Mouse (Mus musculus) thymus, postnatal 36 days (tissue): Measurements from ENCODE around the gene Dus3l.

Source experiments
- DNase-seq, 2 experiments: peaks; one replicate each; pipeline ENCODE4 v3.0.0; 2022; ENCODE audit warnings: mixed read lengths in 2 of 2

Gene Dus3l

GRCm38 (mm10) chr17:56754271-56755185 is 10.0 kb upstream of the Dus3l start:
- DNase-seq = peak; percentile 26 to 51

DNA sequence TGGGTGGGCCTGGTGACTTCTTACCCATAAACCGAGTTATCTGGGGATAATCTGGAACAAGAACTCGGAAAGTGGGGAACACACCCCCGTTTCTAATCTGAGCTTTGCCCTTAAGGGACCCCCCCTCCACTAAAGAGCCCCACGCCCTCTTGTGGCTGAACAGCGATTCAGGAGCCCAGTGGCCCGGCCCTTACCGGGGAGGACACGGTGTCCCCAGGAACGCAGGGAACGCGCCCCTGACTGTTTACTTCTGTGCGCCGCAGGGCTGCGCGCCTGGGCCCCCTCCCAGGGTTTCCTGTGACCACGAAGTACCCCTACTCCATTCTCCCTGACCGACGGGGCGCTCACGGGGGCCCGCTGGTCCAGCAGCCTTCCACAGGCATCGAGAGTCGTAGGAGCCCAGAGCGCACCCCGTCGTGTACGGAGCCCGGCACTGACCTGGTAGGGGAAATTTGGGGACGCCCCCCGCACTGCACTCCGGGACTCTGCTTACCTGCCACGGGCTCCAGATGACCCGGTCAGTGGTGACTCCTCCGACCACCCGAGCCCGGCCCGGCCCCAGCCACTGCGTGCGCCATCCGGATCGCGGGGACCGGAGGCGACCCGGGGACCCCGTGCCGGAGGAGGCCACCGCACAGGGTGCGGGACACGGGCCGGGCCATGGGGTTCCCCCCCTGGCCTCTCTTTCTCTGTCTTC is 7.7 kb upstream of the Dus3l start:
- DNase-seq = peak; percentile 37 to 48

- peak; percentile 85 to 86 for DNase-seq
Observed at GRCm38 (mm10) chr17:56757416-56758123, 7.0 kb upstream of the Dus3l start, which contains the start of gene Nrtn. TSS of gene Nrtn (minus strand) at chr17:56757530.

GRCm38 (mm10) chr17:56758132-56758531 is 6.4 kb upstream of the Dus3l start:
- DNase-seq = peak; percentile 83 to 86

DNA sequence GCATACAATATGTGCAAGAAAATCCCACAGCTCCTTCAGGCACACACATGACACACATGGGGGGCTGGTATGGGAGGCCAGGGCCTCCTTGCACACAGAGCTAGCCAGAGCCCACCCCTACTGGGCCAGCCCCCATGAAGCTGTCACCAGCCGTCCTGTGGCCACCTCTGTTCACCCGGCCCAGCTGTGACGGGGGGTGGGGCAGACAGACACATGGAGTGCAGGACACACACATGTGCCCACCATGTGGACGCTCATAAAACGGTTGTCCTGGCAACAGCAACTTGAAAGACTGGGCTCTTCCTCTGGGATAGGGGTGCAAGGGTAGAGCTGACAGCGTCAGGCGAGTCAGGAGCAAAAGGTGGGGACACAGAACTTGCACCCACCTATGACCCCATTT is 5.3 kb upstream of the Dus3l start:
- peak in 1 of 2 experiments; percentile 37 for DNase-seq

- DNase-seq = peak in 1 of 2 experiments; percentile 33
Observed at GRCm38 (mm10) chr17:56761077-56761476, 3.5 kb upstream of the Dus3l start.

- peak; percentile 94 to 95 for DNase-seq
Observed at GRCm38 (mm10) chr17:56761991-56762410, 2.6 kb upstream of the Dus3l start.

DNA sequence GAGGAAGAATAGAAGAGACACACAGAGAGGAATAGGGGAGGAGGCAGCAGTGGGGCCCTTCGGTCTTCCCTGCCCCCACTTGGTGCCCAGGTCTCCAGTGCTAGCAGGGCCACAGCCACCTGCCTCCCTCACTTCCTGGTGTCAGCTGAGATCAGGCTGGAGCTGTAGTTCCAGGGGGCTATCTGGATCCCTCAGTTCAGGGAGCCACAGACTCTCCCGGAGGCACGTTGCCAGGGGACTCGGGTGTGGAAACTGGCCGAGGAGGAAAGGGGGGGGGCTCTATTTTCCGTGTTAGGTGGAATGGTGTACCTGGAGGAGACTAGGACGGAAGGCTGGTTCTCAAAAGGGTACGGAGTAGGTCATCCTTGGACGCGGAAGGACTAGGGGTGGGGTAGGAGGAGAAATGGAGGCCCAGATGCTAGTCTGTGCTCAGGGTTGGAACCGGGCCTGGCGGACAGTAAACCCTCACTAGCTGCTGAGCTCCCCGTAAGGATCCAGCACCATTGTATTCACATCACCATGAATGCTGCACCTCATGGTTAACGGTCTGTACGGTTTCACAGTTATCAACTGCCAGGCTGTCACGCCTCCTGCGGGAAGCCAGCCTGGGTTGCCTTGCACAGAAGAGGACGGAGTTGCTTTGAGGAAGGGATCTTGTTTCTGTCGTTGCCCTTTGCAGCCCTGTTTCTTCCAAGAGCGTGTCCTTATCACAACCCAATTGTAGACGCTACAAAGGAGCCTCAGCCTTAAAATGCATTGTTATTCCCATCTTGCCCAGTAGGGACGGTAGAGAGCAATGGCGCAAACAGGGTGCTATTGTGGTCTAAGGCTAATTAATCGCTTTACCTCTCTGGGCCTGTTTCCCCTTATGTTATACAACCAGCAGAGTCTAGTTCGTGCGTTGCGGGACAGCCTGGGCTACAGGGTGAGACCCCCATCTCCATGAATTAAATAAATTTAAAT is 1.5 kb upstream of the Dus3l start:
- peak; percentile 53 to 55 for DNase-seq

- DNase-seq = no peak
Observed at GRCm38 (mm10) chr17:56763741-56764250, 761 bp upstream of the Dus3l start.

- no peak for DNase-seq
Observed at GRCm38 (mm10) chr17:56765431-56765830, 874 bp downstream of the Dus3l start.

- DNase-seq = peak in 1 of 2 experiments; percentile 26
Observed at GRCm38 (mm10) chr17:56766631-56767405, 2.3 kb downstream of the Dus3l start.

DNA sequence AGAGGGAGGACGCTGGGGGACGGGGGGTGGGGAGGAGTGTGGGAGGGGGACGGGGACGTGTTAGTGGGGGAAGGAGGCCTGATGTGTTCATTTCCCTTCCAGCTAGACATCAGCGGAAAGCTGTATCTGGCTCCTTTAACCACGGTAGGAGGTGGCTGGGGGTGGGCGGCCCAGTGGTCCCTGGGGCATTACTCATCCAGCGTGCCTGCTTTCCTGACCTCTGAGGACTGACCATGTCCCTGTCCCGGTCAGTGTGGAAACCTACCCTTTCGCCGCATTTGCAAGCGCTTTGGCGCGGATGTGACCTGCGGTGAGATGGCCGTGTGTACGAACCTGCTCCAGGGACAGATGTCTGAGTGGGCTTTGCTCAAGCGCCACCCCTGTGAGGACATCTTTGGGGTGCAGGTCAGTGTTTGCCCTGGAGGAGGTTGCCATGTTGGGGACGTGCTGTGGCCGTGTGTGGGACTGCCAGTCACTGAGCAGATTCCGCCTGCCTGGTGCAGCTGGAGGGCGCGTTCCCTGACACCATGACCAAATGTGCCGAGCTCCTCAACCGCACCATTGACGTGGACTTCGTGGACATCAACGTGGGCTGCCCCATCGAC is 3.1 kb downstream of the Dus3l start:
- DNase-seq = no peak

- no peak for DNase-seq
Observed at GRCm38 (mm10) chr17:56768941-56769340, 4.4 kb downstream of the Dus3l start.

- no peak for DNase-seq
Observed at GRCm38 (mm10) chr17:56769950-56770349, 5.4 kb downstream of the Dus3l start, which contains the start of gene Prr22. TSS of gene Prr22 (plus strand) at chr17:56770250.

- no peak for DNase-seq
Observed at GRCm38 (mm10) chr17:56777568-56777967, 13.0 kb downstream of the Dus3l start.

- no peak for DNase-seq
Observed at GRCm38 (mm10) chr17:56778779-56779362, 14.3 kb downstream of the Dus3l start.

GRCm38 (mm10) chr17:56780291-56780978 is 15.9 kb downstream of the Dus3l start:
- no peak for DNase-seq

DNA sequence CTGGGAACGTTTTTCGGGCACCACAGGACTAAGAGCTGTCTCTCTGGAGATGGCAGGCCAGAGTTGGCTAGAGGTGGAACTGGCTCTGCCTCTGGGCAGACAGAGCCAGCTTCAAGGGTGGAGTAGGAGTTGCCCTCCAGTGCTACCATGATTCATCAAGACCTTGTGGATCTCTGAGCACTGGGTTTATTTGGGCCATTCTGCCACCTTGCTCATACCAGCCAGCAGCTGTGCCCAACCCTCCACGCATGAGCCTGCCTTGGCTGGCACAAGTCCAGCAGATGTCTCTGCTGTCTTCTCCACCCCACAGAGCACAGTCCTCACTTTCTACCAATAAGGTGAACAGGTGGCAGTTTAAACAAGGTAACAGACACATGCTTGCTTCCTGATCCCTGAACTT is 24.3 kb downstream of the Dus3l start:
- no peak for DNase-seq

- no peak for DNase-seq
Observed at GRCm38 (mm10) chr17:56789286-56789685, 24.7 kb downstream of the Dus3l start.
